Mouse (Mus musculus) MEL-GATA-1-ER (cell line): ENCODE measurements at regions not wholly inside any gene's neighbourhood (a gene's known extent, or its start where the extent isn't known, plus 50 kb on each side); places are given as distances from the start of the nearest gene placed in this dataset.

Source experiments
- DNase-seq: peaks from one replicate; pipeline ENCODE4 v3.0.0-alpha.2; 2012; ENCODE audit warnings: low read depth; ENCODE audit errors: extremely low read depth

DNA sequence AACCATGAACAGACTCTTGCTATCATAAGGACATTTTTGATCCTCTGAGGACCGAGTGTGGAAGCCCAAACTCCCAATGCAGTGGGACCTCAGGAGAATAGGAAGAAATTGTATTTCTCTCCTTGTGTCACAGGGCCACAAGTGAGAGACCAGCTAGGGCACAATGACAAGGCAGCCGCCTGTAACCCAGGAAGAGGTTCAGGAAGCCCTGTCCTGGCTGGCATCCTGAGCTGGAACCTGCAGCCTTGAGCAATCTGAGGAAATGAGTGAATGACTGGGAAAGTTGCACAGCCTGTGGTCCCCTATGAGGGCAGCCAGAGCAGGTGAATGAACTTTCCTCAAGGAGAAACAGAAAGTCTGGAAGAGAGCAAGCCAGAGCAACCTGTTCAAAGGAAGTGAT lies 142.0 kb upstream of the Tut7 start:
- no peak for DNase-seq

DNA sequence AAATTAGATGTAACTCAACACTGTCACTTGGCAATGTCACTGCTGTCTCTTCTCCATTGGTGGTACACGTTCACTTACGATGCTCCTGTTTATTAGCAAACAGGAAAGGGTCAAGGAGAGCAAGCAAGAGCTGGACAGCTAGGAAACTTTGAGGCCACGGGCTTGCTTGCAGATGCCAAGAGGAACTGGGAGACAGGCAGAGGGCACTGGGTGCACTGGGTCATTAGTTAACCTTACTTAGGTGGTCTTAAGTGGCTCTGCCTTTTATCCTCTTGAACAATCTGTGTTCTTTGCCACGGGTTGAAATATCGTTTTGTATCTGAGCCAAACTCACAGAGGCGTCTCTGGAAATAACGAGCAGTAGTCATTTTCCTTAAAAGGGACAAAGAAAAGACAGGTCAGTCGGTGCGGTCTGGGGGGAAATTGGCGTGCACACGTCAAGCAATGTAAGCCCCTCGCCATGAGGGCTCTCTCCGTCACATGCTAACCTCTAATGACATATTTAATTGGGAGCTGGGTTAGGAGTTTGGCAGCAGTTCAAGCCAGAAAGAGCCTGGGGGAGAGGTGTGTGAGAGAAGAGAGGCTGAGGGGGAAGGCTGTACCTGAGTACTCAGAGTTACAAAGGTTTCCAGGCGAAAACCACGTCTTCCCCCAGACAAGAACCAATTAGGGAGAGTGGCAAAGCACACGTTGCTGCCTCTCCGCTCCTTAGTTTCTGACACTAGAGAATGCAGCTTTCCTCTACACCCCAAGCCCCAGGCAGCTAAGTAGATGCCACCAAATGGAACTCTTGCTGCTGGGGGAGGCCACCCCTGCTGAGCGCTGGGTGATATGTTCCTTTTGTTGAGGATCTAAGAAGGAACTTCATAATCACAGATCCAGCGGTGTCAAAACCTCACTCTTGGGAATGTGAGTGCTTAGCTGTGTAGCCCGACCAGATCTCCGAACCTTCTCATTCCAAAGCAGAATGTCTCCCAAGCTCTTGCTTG lies 140.0 kb upstream of the Tut7 start:
- DNase-seq: no peak

DNA sequence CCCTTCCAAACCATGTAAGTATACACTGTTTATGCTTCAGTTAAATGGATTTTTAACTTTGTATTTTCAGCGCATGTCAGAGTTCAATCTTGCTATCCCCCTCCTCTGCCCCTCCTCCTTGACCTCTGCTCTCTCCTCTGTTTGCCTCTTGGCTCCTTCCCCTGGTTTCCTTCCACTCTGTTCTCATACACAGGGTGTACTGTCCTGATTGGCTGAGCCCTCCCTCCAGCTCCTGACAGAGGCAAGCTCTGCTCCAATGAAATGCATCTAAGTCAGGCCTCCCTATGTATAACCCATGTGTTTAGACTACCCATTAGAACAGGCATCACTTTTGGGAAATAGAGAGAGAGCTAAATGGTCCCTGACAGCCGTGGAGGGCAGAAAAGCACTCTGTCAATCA lies 133.5 kb upstream of the Tut7 start:
- no peak for DNase-seq

DNA sequence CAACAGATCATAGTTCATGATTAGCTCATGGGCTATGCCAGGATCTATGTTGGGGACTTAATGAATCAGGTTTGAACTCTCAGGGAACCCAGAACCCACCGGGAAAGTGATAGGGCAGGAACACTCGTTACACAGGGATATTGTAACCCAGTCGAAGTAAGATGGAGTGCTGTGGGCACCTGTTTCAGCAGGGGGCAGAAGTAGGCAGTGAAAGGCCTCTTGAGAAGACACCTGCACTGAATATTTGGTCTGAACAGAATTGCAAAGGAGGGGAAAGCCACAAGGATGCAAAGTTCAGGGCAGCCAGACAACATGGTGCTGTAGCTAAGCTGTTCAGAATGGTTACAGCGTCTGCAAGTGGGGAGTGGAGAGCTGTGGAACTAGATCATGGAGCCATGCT lies 129.9 kb upstream of the Tut7 start:
- no peak for DNase-seq

DNA sequence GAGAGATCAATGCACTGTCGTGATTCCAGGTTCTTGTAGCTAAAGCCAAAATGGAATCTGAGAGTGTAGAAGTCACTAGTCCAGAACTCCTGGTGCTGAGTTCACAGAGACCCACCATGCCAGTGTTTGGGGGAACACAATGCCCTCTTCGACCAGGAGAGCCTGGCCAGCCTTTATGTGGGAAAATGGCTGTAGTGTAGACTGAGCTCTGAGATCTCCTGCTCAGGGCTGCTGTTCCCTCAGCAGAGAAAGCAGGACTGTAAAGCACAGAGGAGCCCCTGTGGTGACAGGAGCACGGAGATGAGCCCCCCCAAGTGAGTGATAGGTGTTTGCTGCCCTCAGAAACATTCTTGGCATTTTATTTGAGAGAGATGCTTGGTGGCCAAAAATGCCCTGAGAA lies 129.2 kb upstream of the Tut7 start:
- DNase-seq: no peak

DNA sequence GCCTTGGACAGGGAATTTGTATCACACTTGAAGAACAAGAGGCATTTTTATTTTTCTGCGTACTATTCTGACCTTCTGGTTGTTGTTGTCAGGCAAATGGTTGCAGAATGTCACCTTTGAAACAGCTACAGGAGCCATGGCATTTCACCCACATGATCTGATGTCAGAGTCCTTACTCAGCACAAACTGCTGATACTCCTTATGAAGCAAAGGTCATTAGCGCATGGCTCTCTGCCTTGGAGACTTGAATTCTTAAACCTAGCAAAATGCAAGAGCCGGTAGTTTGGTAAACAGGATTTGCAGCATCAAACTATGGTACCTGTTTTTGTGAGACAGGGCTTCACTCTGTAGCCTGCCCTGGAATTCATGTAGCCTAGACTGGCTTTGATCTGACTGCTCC lies 127.3 kb upstream of the Tut7 start:
- DNase-seq: no peak

DNA sequence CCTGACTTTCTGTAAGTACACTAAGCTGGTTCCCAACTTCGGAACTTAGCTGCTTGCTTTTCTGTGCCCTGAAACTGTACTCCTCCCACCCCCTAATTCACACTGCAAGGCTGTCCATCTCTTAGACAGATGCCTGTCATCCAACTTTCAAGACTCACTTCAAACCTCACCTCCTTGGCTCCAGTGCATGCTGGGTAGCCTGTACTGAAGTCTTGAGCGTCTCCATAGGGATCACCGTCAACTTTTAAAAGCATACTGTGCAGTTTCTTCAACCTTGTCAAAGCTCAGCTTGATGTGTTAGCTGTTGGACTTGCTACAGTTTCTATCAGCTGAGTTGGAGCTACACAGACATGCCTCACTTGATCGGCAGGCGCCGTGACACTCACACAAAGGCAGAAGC lies 126.5 kb upstream of the Tut7 start:
- DNase-seq: no peak

DNA sequence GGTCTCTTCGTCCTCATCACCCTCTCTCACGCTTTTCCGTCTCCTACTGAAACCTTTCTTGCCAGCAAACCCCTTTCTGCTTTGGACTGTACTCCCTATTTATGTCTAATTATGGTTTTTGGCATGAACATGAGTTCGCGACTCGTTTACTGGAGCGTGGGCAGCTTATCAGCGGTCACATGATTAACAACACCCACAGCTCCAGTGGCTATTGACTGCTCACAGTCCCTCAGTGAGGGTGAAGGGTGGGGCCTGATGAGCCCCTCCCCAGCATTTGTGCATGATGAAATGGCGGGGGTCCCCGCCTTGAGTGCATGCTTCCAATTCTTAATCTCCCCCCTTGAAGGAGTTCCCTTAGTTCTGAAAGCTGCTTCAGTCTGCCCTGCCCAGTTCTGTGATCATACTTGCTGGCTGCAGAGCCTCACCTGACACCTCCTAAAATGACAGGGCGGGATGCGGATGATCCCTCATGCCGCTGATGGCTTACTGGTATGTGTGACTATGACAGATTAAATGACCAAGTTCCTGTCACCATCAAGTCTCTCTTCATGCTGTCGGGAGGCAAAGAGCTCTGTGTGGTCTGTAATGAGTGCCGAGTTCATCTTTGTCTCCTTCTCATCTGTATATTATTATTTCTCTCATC lies 125.7 kb upstream of the Tut7 start:
- DNase-seq: no peak

DNA sequence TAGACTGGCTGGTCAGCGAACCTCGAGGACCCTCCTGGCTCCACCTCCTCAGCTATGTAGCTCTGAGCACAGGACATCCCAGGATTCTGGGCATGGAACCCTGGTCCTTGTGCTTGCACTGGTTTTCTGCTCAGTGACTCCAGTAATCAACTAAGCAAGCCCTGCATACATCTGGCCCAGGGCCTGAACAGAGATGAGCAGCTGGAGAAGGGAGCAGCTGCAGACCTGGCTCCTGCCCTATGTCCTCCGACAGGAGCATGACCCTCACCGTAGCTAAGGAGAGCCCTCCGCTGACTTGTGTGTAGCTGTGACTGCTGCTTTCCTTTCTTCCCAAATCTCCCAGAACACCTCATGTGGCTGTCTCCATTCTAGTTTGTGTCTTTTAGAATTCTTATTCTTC lies 124.5 kb upstream of the Tut7 start:
- DNase-seq: no peak

DNA sequence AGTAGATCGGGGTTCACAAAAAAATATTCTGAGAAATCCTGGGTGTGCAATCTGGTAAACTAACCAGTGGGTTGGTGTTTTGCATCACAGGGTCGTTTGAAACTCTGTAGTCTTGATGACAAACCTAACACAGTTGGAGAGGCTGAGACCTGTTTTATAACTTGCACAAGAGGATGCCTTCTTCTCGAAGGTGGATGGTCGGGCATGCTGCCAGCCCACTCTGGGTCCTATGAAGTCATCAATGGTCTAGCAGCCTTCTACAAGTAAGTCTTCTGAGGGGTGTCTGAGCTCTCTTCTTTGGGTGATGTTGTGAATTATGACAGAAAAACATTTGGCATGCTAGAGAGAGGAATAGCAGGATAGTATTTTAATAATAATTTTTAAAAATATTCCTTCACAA lies 123.6 kb upstream of the Tut7 start:
- DNase-seq: no peak

DNA sequence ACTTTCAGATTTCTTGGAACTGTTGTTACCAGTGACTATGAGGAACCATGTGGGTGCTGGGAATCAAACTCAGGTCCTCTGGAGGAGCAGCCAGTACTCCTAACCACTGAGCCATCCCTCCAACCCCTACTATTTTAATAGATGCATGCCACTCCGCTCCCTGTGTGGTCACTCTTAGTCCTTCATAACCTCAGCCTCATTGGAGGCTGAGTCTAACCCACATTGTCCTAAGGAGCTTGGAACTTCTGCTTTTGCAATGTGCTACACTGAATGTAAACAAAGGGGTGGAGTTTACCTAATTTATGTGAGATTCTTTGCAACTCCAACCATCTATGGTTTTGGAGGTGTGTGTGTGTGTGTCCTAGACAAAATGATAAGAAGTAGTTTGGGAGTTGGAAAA lies 122.7 kb upstream of the Tut7 start:
- DNase-seq: no peak

DNA sequence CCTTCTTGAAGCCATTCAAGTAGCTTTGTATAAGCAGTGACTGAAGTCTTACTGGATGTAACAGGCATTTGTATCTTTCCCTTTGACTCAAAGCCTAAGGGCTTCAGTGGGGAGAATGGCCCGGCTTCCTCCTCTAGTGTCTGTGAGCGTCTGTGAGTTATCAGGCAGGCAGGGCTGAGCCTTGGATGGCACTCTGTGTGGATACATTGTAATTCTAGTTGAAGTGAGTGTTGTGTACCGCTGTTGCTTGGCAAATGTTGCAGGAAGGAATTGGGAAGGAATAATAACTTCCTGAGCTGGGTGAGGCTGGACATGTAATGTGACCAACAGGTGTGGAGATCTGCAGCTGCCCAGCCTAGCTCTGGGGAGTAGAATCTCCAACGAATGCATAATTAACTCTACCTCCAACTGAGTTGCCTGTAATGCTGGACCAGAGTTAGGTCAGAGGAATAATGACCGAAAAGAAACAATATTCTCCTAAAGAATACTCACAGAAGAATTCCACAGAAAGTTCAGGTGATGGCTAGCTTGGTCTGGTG lies 120.7 kb upstream of the Tut7 start:
- no peak for DNase-seq

DNA sequence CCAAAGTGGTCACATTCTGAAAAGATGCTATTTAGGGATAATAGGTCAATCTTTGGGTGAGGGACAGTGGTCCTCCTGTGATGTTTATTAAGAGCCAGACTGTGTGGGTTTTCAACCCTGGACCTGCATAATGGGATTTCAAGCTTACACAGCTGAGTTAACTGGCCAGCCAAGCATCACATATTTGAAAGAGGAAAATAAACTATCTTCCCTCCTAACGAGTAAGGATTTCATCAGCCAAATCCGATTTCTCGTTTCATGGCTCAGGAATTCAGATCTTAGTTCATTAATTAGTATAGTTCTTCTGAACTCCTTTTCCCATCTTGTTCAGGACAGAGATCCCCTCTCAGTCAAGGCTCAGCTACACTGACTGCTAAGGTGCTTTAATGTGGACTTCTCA lies 120.1 kb upstream of the Tut7 start:
- DNase-seq: no peak

DNA sequence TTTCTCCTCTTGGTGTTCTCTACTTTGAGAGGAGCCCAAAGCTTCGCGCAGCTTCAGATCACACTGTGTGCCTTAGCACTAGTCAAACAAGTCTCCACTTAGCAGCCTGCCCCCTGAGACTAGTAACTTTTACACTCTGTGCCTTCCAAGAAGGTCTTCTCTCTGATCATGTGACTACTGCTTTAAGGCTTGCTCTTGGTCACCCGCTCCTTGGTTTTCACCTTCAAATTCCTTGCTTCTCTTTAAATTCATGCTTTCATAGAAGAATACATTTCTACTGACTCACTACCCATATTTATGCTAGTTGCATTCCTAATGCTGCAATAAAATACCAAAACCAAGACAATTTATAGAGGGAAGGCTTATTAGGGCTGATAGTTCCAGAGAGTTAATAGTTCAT lies 118.6 kb upstream of the Tut7 start:
- DNase-seq: no peak

DNA sequence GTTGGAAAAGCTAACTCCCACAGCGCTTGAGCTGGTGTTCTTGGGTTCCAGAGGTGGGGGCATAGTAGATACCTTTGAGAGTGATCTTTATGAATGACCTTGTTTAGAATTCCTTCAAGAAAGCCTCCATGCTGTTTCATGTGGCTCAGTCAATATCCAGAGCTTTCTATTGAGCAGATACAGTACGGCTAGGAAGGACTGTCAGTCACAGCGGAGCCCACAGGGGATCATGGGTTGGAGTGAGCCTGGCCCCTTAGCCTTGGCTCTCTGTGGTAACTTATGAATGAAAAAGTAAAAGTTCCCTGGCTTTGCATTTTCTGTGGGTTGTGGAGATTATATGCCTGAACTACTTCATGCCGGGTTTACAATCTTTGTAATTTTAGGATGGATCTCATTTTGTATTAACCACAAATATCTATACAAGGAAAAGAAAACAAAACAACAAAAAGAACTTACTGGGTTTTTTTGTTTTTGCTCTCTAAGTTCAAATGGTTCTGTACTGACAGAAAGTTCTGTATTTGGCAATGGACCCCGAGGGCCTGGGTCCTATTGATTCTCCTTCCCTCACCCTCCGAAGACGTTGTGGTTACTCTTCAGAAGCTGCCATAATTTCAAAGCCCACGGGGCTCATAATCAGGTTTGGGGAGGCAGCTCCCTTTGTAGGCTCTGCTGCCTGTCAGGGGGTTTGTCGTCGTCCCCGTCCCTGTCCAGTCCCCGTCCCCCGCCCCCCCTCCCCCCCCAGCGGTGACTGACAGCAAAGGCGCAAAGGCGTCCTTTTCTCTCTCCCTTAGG lies 117.7 kb upstream of the Tut7 start:
- DNase-seq: no peak

DNA sequence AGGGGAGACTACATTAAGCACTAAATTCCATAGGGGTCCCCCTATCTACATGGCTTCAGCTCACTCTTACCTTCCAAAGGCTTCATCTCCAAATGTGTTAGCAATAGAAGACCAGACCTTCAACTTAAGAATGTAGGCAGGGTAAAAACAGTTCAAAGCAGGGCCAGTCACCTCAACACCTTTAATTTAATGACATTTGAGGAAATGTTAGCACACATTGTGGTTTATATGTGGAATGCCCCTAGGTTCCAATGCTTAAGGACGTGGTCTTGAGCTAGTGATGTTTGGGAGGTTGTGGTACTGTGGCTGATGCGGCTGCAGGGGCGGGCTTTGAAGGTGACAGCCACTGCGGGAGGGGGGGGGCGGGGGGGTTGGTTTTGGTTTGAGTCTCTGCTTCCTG lies 116.9 kb upstream of the Tut7 start:
- DNase-seq: no peak

DNA sequence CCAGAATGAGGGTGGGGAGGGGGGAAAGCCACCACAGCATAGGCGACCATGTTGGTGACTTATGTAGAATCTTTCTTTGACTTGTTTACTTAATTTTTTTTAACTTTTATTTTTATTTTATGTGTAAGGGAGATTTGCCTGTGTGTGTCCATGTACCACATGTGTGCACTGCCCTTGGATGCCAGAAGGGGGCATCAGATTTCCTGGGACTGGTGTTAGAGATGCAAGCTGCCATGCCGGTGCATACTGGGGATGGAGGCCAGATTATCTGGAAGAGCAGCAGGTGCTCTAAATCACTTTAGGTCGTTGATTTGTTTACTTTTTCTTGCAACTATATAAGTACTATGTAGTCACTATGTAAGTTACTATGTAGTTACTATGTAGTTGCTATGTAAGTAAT lies 114.2 kb upstream of the Tut7 start:
- no peak for DNase-seq

DNA sequence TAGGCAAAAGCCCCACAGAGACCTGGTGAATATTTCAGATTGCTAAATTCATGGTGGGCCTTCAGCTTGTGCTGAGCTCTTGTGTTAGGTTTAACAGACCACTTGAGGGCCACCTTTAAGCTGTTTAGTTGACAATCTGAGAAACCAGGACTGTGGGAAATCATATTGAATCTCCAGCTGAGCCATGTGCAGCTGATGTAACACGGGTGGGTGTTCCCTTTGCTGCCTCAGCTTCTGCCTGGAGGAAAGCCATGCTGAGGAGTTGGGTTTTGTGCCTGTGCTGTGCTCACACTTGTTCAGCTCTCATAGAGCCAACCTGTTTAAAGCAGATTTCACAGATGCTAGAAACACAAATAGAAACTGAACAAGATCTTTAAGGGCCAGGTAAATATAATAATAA lies 111.6 kb upstream of the Tut7 start:
- DNase-seq: no peak

DNA sequence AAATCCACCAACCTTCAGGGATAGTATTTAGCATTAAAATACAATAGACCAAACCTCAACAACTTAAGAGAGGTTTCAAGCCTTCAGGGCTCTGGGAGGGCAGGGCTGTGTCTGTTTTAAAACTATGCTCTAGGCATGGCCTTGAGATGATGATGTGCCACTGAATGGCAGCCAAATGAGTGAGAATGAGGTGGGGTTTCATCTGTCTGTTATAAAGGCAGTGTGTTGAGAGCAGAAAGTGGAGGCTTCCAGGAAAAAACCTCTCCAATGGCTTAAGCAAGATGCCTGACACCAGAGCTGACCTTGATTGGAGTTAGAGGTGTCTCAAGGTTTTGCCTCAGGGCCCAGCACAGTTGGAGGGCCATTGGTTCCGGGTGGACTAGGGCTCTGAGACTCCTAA lies 111.1 kb upstream of the Tut7 start:
- no peak for DNase-seq

DNA sequence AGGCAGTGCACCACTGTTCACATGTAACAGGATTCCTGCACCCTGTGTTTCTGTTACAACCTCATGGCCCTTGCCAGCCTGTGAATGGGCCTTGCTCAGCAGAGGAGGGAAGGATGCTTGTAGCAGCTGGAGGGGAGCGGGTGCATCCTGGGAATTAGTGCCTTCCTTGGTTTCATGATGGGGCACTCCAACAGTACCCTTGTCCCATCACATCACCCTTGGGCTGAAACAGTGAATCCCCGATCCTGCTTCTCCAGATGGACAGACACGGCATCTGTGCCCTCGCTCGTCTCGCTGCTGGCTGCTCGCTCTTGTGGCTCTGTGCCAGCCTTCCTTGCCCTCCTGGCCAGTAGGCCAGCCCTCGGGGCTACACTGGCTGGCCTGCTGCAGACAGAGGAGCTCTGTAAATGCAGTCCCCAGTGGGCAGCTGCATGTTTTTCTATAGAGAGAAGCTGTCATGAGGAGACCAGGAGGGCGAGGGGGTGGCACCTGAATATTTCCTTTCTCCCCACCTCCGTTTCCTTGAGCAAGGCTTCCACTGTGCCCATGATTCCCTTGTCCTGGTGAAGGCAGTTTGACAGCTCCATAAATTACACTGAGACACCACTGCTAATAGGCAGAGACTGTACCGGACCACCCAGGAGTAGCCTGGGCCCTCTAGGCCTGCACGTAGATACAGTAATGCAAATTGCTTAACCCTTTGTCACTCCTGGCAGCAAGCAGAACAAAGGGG lies 104.6 kb upstream of the Tut7 start:
- DNase-seq: no peak

DNA sequence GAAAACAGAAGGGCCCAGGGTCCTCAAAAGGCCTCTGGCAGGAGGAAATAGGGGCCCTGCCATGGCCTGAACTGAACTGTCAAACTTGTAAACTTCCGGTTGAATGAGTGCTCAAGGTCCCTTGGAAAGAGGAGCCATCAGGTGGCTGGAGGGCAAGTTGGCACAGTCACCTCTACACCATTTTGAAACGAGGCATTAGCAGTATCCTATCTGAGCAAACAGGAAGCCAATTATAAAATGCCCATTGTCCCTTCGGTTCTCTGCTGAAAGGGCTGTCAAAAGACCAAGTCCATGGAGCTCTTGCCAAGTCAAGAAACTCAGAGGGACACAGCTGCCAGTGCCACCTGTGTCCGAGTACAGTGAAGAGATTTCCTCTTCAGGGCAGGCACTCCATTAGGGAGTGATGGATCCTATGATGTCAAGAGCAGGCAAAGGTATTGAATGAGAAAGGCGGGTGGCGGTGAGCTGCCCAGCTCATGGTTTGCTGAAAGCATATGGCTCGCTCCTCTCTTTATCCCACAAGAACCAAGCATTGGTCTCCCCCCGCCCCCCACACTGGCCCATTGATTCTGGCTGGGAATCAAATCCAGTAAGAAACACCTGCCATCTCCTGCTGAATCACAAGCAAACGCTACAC lies 103.0 kb upstream of the Tut7 start:
- DNase-seq: no peak
